Mouse (Mus musculus): ENCODE data around the gene Mertk.

- TF ChIP-seq ZC3H11A (IDR thresholded peaks at IDR 0.05; ENCODE audit: borderline replicate concordance, low read depth, low read length): no peak
- TF ChIP-seq MAFK (IDR thresholded peaks at IDR 0.05; ENCODE audit: insufficient read depth, low read depth, low read length): no peak
- no peak for TF ChIP-seq ZNF384 (IDR thresholded peaks at IDR 0.05; ENCODE audit: low read depth, low read length)
- TF ChIP-seq CHD2 (IDR thresholded peaks at IDR 0.05; ENCODE audit: low read depth, low read length): no peak
- TF ChIP-seq HCFC1 (IDR thresholded peaks at IDR 0.05; ENCODE audit: borderline replicate concordance, insufficient read depth, low read length): no peak
Observed at GRCm38 (mm10) chr2:128838611-128839010, 139.9 kb downstream of the Mertk start.

Data from ES-E14 (cell line).